Mouse (Mus musculus) midbrain, embryonic 10.5 days (tissue): ENCODE results near the gene Prkg2. TPM values are rescaled to one million over a fixed set of nuclear protein-coding genes. Genes with fewer than 3 reads are reported as not detected.

ENCODE experiments used
- DNase-seq: peaks from one replicate; pipeline ENCODE4 v3.0.0-alpha.2; 2017; ENCODE audit warnings: low spot score
- H3K27ac ChIP-seq: fragments of 300-500 bp; sonication (generic); replicated peaks from 2 replicates; pipeline ENCODE4 v1.5.1; 2016; ENCODE audit warnings: mild to moderate bottlenecking
- H3K27me3 ChIP-seq: fragments of 300-500 bp; sonication (generic); 2 replicates; pipeline ENCODE4 v1.6.1; 2016; ENCODE audit warnings: low read depth, mild to moderate bottlenecking; ENCODE audit not compliant: poor library complexity, severe bottlenecking
- H3K36me3 ChIP-seq: fragments of 300-500 bp; sonication (generic); 2 replicates; pipeline ENCODE4 v1.6.1; 2016; ENCODE audit warnings: mild to moderate bottlenecking, moderate library complexity
- H3K4me1 ChIP-seq: fragments of 300-500 bp; sonication (generic); 2 replicates; pipeline ENCODE4 v1.6.1; 2016
- H3K4me3 ChIP-seq: fragments of 300-500 bp; sonication (generic); 2 replicates; pipeline ENCODE4 v1.5.1; 2016; ENCODE audit warnings: mild to moderate bottlenecking, moderate library complexity
- H3K9me3 ChIP-seq: fragments of 300-500 bp; sonication (generic); replicated peaks from 2 replicates; pipeline ENCODE4 v1.6.1; 2016; ENCODE audit warnings: mild to moderate bottlenecking
- WGBS: fragments of 180-500 bp; shearing (Covaris S2); methylation state at CpG from one replicate; pipeline ENCODE4 v1.1.7; 2016; 5-methylcytosine and 5-hydroxymethylcytosine counted together
- polyA plus RNA-seq: library from polyadenylated mRNA; unstranded; fragments of >200 nt; fragmentation: Nextera tagmentation; extraction: Ambion mirVana; gene quantifications from 2 replicates; pipeline ENCODE4 v1.2.1, GENCODE M21; 2016

The Prkg2 gene
- polyA plus RNA-seq, 1 experiment from 2014 or later = 0.90 TPM

- no peak overlapping the region for H3K4me3 ChIP-seq
- no peak overlapping the region for H3K27ac ChIP-seq
- no peaks in the 10 kb centered on the region for H3K9me3 ChIP-seq
- no peaks in the 10 kb centered on the region for H3K4me1 ChIP-seq
- DNase-seq = no peak
- 90% methylated on average over 14 of the region's 14 CpGs for WGBS
- no peaks in the 10 kb centered on the region for H3K36me3 ChIP-seq
- H3K27me3 ChIP-seq = no peaks in the 10 kb centered on the region
These were observed 26.6 kb downstream of the Prkg2 start for GRCm38 (mm10) chr5:99010448-99011151.

- H3K4me3 ChIP-seq = no peak overlapping the region
- no peaks in the 10 kb centered on the region for H3K9me3 ChIP-seq
- H3K36me3 ChIP-seq = no peaks in the 10 kb centered on the region
- H3K27ac ChIP-seq = no peak overlapping the region
- no peak for DNase-seq
- no peaks in the 10 kb centered on the region for H3K27me3 ChIP-seq
- WGBS = 80% methylated on average over 4 of the region's 4 CpGs
- peaks cover 13% of the 10 kb centered on the region for H3K4me1 ChIP-seq
These were observed 39.0 kb downstream of the Prkg2 start for GRCm38 (mm10) chr5:98998104-98998503.

GRCm38 (mm10) chr5:98995767-98996166 is 41.4 kb downstream of the Prkg2 start:
- H3K36me3 ChIP-seq = no peaks in the 10 kb centered on the region
- no peaks in the 10 kb centered on the region for H3K9me3 ChIP-seq
- no peak for DNase-seq
- 79% methylated on average over 4 of the region's 4 CpGs for WGBS
- H3K27me3 ChIP-seq = no peaks in the 10 kb centered on the region
- peaks cover 13% of the 10 kb centered on the region for H3K4me1 ChIP-seq
- no peak overlapping the region for H3K4me3 ChIP-seq
- no peak overlapping the region for H3K27ac ChIP-seq

- Histone ChIP-seq H3K9me3 (no peaks in the 10 kb centered on the region), H3K4me1 (peaks cover 15% of the 10 kb centered on the region), H3K27me3 (no peaks in the 10 kb centered on the region), H3K36me3 (no peaks in the 10 kb centered on the region), H3K4me3 (no peak overlapping the region), H3K27ac (no peak overlapping the region)
- no peak for DNase-seq
- 91% methylated on average over 4 of the region's 4 CpGs for WGBS
These were observed 45.6 kb downstream of the Prkg2 start for GRCm38 (mm10) chr5:98991600-98991999.

- Histone ChIP-seq H3K36me3 (no peaks in the 10 kb centered on the region), H3K9me3 (no peaks in the 10 kb centered on the region), H3K27ac (no peak overlapping the region), H3K27me3 (no peaks in the 10 kb centered on the region), H3K4me3 (no peak overlapping the region), H3K4me1 (peaks cover 36% of the 10 kb centered on the region)
- DNase-seq = no peak
- 63% methylated on average over 1 of the region's 1 CpGs for WGBS
These were observed 49.5 kb downstream of the Prkg2 start for GRCm38 (mm10) chr5:98987634-98988033.

GRCm38 (mm10) chr5:98987116-98987515 is 50.0 kb downstream of the Prkg2 start:
- Histone ChIP-seq H3K4me1 (peaks cover 36% of the 10 kb centered on the region), H3K27ac (peak overlapping the region; percentile 13; the same call in 1 of the 2 replicates), H3K9me3 (no peaks in the 10 kb centered on the region), H3K36me3 (no peaks in the 10 kb centered on the region), H3K27me3 (no peaks in the 10 kb centered on the region), H3K4me3 (no peak overlapping the region)
- 75% methylated on average over 3 of the region's 3 CpGs for WGBS
- no peak for DNase-seq

GRCm38 (mm10) chr5:98986459-98986858 is 50.7 kb downstream of the Prkg2 start:
- DNase-seq = no peak
- H3K9me3 ChIP-seq = no peaks in the 10 kb centered on the region
- no peak overlapping the region for H3K4me3 ChIP-seq
- H3K4me1 ChIP-seq = peaks cover 36% of the 10 kb centered on the region
- WGBS = 15% methylated on average over 4 of the region's 4 CpGs
- H3K36me3 ChIP-seq = no peaks in the 10 kb centered on the region
- peak overlapping the region; percentile 75 for H3K27ac ChIP-seq
- H3K27me3 ChIP-seq = no peaks in the 10 kb centered on the region

- Histone ChIP-seq H3K9me3 (no peaks in the 10 kb centered on the region), H3K4me1 (peaks cover 36% of the 10 kb centered on the region), H3K36me3 (no peaks in the 10 kb centered on the region), H3K27me3 (no peaks in the 10 kb centered on the region), H3K4me3 (no peak overlapping the region), H3K27ac (peak overlapping the region; percentile 75)
- no peak for DNase-seq
- WGBS = 20% methylated on average over 4 of the region's 4 CpGs
These were observed 51.1 kb downstream of the Prkg2 start for GRCm38 (mm10) chr5:98986011-98986410.

- Histone ChIP-seq H3K27ac (no peak overlapping the region), H3K4me1 (peaks cover 36% of the 10 kb centered on the region), H3K4me3 (no peak overlapping the region), H3K36me3 (no peaks in the 10 kb centered on the region), H3K27me3 (no peaks in the 10 kb centered on the region), H3K9me3 (no peaks in the 10 kb centered on the region)
- 84% methylated on average over 3 of the region's 3 CpGs for WGBS
- no peak for DNase-seq
These were observed 52.1 kb downstream of the Prkg2 start for GRCm38 (mm10) chr5:98985077-98985476.

- no peaks in the 10 kb centered on the region for H3K27me3 ChIP-seq
- H3K9me3 ChIP-seq = no peaks in the 10 kb centered on the region
- peaks cover 19% of the 10 kb centered on the region for H3K4me1 ChIP-seq
- 91% methylated on average over 7 of the region's 7 CpGs for WGBS
- no peaks in the 10 kb centered on the region for H3K36me3 ChIP-seq
- no peak overlapping the region for H3K4me3 ChIP-seq
- no peak for DNase-seq
- no peak overlapping the region for H3K27ac ChIP-seq
These were observed 55.8 kb downstream of the Prkg2 start for GRCm38 (mm10) chr5:98981304-98981703.

- DNase-seq = no peak
- H3K9me3 ChIP-seq = no peaks in the 10 kb centered on the region
- peaks cover 5% of the 10 kb centered on the region for H3K4me1 ChIP-seq
- H3K27me3 ChIP-seq = no peaks in the 10 kb centered on the region
- no peaks in the 10 kb centered on the region for H3K36me3 ChIP-seq
- no peak overlapping the region for H3K4me3 ChIP-seq
- WGBS = 88% methylated on average over 6 of the region's 6 CpGs
- H3K27ac ChIP-seq = no peak overlapping the region
These were observed 58.8 kb downstream of the Prkg2 start for GRCm38 (mm10) chr5:98978316-98978715.

GRCm38 (mm10) chr5:98975877-98976672 is 61.1 kb downstream of the Prkg2 start:
- no peaks in the 10 kb centered on the region for H3K27me3 ChIP-seq
- no peaks in the 10 kb centered on the region for H3K36me3 ChIP-seq
- no peaks in the 10 kb centered on the region for H3K9me3 ChIP-seq
- 88% methylated on average over 10 of the region's 10 CpGs for whole genome bisulfite sequencing
- no peak overlapping the region for H3K27ac ChIP-seq
- no peak for DNase-seq
- peaks cover 5% of the 10 kb centered on the region for H3K4me1 ChIP-seq
- H3K4me3 ChIP-seq = no peak overlapping the region

GRCm38 (mm10) chr5:98966679-98967078 is 70.5 kb downstream of the Prkg2 start:
- WGBS = 91% methylated on average over 9 of the region's 9 CpGs
- Histone ChIP-seq H3K27ac (no peak overlapping the region), H3K27me3 (no peaks in the 10 kb centered on the region), H3K36me3 (no peaks in the 10 kb centered on the region), H3K4me3 (no peak overlapping the region), H3K4me1 (peaks cover 7% of the 10 kb centered on the region; the same call in 1 of the 2 replicates), H3K9me3 (no peaks in the 10 kb centered on the region)
- DNase-seq = no peak
